Mouse (Mus musculus) spleen, adult 2 months (tissue): ENCODE data around the gene Gm28539.

Experiments
- CTCF ChIP-seq: fragments of 200-500 bp; IDR thresholded peaks from 2 replicates; pipeline ENCODE4 v1.5.1; 2011; ENCODE audit warnings: mild to moderate bottlenecking, inconsistent platforms; ENCODE audit not compliant: insufficient read depth, insufficient read length, insufficient replicate concordance; ENCODE audit errors: extremely low read depth
- POLR2A ChIP-seq: fragments of 200-500 bp; IDR thresholded peaks from 2 replicates; pipeline ENCODE4 v1.6.1; 2011; ENCODE audit warnings: low read depth, low read length, inconsistent platforms

- TF ChIP-seq CTCF: no peak
- no peak for TF ChIP-seq POLR2A
These were observed 133.2 kb downstream of the Gm28539 start for GRCm38 (mm10) chr16:18969420-18970128.
